Mouse (Mus musculus): ENCODE data around the gene Atp5e.

Atp5e gene

DNA sequence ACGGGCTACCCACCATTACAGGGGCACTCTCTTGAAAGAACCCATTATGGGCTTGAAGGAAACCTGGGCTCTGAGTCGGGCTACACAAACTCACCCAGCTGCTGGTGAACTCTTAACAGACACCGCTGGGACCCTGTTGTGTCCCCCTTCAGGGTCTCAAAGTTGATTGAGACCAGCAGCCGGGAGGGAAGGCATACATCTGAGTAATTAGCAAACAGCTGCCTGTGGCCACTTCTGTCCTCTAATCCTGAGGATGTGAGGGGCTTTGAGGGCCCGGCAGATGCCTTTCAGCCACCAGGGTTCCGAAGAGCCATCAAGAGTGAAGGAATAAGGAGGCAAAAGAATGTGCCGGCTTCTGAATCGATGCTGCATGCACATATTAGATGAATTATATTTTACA, 17.0 kb downstream of the Atp5e start:
- no peak for DNase-seq (ENCODE audit: low read depth, low spot score)

DNA sequence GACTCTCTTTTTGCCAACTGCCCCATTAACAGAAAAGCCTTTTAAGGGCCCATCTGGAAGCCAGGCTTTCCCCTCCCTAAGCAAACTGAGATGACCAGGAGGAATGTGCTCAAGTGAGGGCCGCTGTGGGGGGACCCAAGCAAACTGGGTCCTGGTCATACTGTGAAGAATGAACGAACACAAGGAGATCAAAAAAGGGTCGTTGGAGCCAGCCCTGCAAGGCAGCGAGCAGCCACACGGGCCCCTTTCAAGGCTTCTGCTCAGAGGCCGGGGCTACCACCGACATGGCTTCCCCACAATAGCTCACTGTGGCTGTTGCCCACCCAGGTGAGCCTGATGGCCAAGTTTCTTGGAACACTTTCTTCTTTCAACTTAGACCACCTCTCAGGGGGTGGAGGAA, 17.4 kb downstream of the Atp5e start:
- no peak for DNase-seq (ENCODE audit: low read depth, low spot score)

DNA sequence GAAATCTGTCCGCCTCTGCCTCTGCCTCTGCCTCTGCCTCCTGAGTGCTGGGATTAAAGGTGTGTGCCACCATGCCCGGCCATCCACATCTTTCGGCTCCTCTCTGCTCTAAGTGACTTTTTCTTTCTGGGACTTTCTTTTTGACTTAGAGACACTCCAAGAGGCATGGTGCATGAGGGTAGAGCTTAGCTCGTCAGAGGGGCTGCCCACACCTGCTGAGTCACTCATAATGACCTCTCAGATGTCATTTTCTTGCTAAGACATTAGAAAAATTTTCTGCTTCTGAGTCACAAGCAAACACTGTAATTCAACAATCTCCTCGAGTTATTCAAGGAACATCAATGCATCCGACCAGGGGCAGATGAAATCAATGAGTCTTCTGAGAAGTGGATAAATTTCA, 18.9 kb downstream of the Atp5e start:
- no peak for DNase-seq (ENCODE audit: low read depth, low spot score)

DNA sequence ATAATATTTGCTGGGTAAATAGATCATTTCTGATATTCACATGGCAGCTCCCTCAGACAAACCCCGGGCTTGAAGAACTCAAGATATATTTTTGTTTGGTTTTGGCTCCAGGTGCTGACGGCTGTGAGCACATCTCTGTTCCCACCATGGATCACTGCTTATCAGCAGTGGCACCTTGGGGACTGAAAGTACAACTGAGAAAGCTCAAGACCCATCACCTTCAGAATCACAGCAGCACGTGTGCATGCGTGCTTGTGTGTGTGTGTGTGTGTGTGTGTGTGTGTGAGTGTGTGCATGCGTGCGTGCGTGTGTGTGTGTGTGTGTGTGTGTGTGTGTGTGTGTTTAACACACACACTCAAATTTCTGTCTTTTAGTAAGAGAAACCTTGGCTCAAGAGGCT, 19.5 kb downstream of the Atp5e start:
- DNase-seq (ENCODE audit: low read depth, low spot score): no peak

- DNase-seq (ENCODE audit: low read depth, low spot score): no peak
Observed at GRCm38 (mm10) chr2:174443046-174443445, 20.9 kb downstream of the Atp5e start.

GRCm38 (mm10) chr2:174442460-174442859, 21.4 kb downstream of the Atp5e start:
- no peak for DNase-seq (ENCODE audit: low read depth, low spot score)

- no peak for DNase-seq (ENCODE audit: low read depth, low spot score)
Observed at GRCm38 (mm10) chr2:174441898-174442297, 22.0 kb downstream of the Atp5e start.

DNA sequence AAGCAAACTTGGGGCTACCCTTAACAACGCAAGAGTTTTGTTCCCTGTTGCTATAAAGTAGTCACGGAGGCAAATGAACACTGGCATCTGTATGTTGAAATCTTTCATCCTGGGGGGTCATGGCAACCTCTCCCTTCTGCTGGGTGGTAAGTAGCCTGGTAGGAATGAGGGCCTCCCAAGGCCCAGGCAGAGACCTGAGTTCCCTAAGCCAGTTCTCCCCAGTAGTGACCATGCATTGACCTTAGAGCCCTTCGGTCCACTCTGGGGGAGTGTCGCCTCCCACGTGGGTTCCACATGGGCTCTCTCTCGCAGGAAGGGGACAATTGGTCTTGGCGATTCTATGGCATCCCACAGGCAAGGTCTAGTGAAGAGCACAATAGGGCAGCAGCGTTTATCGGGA, 23.9 kb downstream of the Atp5e start:
- no peak for DNase-seq (ENCODE audit: low read depth, low spot score)

- no peak for DNase-seq (ENCODE audit: low read depth, low spot score)
Observed at GRCm38 (mm10) chr2:174439450-174439838, 24.5 kb downstream of the Atp5e start.

- DNase-seq (ENCODE audit: low read depth, low spot score): peak; percentile 32
Observed at GRCm38 (mm10) chr2:174438737-174439449, 25.0 kb downstream of the Atp5e start, which contains the start of gene Ctsz. Gene Ctsz (minus strand): TSS chr2:174439039.

DNA sequence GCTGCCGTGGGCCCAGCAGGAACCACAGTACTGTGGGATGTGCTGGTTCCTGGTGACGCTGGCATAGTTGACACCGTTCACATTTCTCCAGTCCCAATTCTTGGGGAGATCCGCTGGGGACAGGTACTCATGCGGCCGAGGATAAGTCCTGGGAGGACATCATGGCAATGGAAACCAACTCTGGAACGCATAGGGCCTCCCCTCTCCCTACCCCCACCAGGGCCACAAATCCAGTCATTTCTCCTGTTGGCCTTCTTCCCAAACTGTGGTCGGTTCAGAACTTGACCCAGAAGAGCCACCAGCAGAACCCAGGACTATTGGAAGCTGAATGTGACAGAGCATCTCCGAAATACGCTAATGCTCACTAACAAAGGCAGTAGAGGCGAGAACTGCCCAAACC, 25.7 kb downstream of the Atp5e start:
- DNase-seq (ENCODE audit: low read depth, low spot score): no peak

GRCm38 (mm10) chr2:174437697-174437982, 26.3 kb downstream of the Atp5e start:
- DNase-seq (ENCODE audit: low read depth, low spot score): no peak

- DNase-seq (ENCODE audit: low read depth, low spot score): no peak
Observed at GRCm38 (mm10) chr2:174436916-174437696, 26.8 kb downstream of the Atp5e start.

- no peak for DNase-seq (ENCODE audit: low read depth, low spot score)
Observed at GRCm38 (mm10) chr2:174436076-174436701, 27.7 kb downstream of the Atp5e start.

DNA sequence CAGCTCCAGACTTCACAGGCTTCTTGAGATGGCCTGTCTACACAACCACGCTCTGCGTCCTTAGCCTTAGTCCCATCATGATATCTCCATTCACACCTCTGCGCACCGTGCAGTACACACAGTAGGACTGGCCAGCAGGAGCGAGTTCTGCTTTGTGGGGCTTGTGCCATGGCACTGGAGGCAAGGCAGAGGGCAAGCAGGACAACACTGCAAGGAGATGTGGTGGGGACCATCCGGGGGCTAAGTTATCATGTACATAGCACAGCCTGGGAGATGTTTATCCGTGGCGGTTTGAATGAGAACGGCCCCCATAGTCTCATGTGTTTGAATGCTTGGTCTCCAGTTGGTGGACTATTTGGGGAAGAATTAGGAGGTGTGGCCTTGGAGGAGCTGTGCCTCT, 29.0 kb downstream of the Atp5e start:
- DNase-seq (ENCODE audit: low read depth, low spot score): no peak

- no peak for DNase-seq (ENCODE audit: low read depth, low spot score)
Observed at GRCm38 (mm10) chr2:174428996-174429591, 34.8 kb downstream of the Atp5e start.

- DNase-seq (ENCODE audit: low read depth, low spot score): no peak
Observed at GRCm38 (mm10) chr2:174428076-174428835, 35.6 kb downstream of the Atp5e start.

DNA sequence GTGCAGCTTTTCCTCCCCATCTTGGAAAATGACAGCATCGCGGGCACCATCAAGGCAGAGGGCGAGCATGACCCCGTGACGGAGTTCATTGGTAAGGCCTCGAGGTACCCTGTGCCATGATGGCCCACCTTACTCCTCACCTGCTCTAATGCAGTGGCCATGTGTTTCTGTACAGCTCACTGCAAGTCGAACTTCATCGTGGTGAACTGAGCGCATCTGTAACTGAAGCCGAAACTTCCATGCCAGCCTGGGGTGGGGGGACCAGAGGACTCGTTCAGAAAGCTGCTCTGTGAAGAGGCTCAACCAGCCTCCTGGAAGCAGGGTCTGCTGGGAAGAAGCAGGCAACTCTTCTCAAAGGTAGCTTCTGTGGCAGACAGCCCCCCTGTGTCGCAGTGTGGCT, 37.0 kb downstream of the Atp5e start:
- no peak for DNase-seq (ENCODE audit: low read depth, low spot score)

DNA sequence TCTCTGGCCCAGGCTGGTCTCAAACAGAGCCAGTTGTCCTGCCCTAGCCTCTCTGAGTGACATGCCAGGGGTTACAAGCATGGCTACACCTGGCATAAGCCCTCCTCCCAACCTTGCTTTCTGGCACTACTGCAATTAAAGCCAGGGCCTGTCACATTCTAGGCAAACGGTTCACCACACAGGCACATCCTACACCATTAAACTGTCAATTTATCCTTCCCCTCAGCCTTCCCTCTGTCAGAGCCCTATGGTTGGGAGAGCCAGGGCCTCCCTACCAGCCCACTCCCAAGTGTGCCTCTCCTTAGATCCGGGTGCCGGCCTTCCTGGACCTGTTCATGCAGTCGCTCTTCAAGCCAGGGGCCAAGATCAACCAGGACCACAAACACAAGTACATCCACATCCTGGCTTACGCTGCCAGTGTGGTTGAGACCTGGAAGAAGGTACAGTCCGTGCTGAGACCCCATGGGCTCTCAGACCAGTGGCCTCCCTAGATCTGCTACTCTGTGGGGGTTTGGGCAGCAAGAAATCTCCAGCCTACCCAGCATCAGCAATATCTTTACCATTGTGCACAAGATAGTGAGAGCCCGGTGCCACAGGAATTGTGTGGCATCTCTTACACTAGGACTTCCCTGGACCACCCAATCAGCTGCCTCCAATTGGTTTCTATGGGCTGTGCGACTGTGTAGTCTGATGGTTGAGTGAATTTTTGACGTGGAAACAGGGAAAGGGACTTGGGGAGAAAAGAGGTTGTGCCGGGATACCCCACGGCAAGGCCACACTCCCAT, 39.4 kb downstream of the Atp5e start:
- no peak for DNase-seq (ENCODE audit: low read depth, low spot score)

DNA sequence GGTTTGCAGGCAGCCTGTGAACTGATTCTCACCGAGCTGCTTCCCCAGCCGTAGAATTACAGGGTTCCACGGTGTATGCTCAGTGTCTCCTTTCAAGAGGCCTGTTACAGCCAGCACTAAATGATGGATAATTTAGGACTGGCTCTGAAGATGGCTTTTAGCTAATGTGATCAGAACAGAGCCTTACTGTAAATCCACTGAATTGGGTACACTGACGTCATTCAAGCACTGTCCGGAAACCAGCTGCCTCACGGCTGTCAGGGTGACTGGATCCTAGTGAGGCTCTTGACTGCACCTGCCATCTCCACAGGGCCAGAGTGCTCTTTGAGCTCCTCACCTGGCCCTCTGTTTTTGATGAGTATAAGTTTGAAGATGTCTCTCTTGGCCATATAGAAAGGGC, 42.8 kb downstream of the Atp5e start:
- DNase-seq (ENCODE audit: low read depth, low spot score): no peak

DNA sequence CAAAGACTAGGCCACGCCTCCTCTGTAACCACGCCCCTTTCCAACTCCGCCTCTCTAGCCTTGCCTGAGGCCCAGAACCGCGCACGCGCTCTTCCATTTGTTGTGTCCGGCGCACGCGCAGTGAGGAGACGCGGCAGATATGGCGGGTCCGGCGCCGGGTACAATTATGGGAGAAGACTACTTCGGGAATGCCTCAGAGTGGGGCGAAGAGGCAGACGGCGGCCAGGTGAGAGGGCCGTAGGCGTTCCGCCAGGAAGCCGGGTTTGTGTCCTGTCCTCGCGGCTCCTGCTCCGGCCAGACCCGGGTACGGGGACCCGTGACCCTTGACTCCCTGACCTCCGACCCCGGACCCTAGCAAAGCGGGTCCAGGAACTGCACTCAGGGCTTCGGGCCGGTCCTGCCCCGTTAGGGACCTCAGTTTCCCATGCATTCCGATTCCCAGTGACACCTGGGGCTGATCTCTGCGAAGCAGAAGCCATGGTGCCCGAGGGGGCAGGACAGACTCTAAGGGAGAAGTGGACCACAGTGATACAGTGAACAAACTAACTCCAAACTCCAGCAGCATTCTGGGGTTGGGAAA, 48.1 kb downstream of the Atp5e start, which contains the start of gene Nelfcd:
Nelfcd (plus strand) TSS at position 74 of the 580 bp plus-strand sequence.
- DNase-seq (ENCODE audit: low read depth, low spot score): peak; percentile 97

Measured in embryo, embryonic 11.5 days (tissue).